8 mouse cellular contexts compared by ENCODE assay signal in the genomic region with DNA sequence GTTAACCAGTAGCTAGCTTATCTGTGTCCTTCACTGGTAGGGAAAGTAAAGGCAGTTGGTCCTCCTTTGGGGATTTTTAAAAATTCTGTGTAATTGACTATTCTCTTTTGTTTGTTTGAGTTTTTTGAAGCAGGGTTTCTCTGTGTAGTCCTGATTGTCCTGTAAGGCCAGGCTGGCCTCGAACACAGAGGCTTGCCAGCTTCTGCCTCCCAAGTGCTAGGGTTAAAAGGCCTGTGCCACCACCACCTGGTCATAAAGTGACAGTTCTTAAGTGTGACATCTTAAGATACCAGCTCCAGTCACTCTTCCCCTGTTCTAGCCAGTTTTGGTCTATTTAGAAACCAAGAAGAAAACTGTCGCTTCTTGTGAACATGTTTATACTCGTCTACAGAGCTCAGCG. TPM values are rescaled to one million over a fixed set of nuclear protein-coding genes. Genes with fewer than 3 reads are reported as not detected.
DNase-seq lines count a peak whose midpoint lies in the region; ATAC-seq and TF ChIP-seq lines count a peak whose summit lies in the region.

No protein-coding gene starts in this region.

- peak overlapping the region; percentile 75 for H3K4me2 ChIP-seq in hindbrain, embryonic 14.5 days (replicated peaks)
- peak overlapping the region; percentile 90 for H3K4me2 ChIP-seq in midbrain, embryonic 13.5 days (replicated peaks)

- no peaks in the 10 kb centered on the region for H3K27me3 ChIP-seq in kidney, adult 2 months (replicated peaks; ENCODE audit: control insufficient read depth, insufficient read depth, low read length)
- H3K27me3 ChIP-seq in hindbrain, embryonic 14.5 days (ENCODE audit: control insufficient read depth, insufficient read depth, low read length), result no peaks in the 10 kb centered on the region
- no peaks in the 10 kb centered on the region for H3K27me3 ChIP-seq in midbrain, embryonic 13.5 days

- peaks cover 17% of the 10 kb centered on the region; the same call in 1 of the 2 replicates for H3K4me1 ChIP-seq in kidney, adult 2 months (ENCODE audit: control insufficient read depth, insufficient read depth, low read length)
- peaks cover 24% of the 10 kb centered on the region for H3K4me1 ChIP-seq in hindbrain, embryonic 14.5 days (replicated peaks; ENCODE audit: control insufficient read depth, insufficient read depth, low read length)
- H3K4me1 ChIP-seq in midbrain, embryonic 13.5 days (replicated peaks), result peaks cover 40% of the 10 kb centered on the region

- H3K27ac ChIP-seq in kidney, adult 2 months (ENCODE audit: insufficient read depth, low read depth, low read length), result peak overlapping the region; percentile 99
- no peak overlapping the region for H3K27ac ChIP-seq in hindbrain, embryonic 14.5 days
- no peak overlapping the region for H3K27ac ChIP-seq in midbrain, embryonic 13.5 days

- H3K4me3 ChIP-seq in kidney, adult 2 months (ENCODE audit: insufficient read depth, low read depth, low read length), result peak overlapping the region; percentile 14; the same call in 1 of the 2 replicates
- H3K4me3 ChIP-seq in hindbrain, embryonic 14.5 days (replicated peaks; ENCODE audit: low read length), result peak overlapping the region; percentile 91
- no peak overlapping the region for H3K4me3 ChIP-seq in midbrain, embryonic 13.5 days (replicated peaks)

- WGBS in kidney, adult 2 months, result 53% methylated on average over 4 of the region's 4 CpGs
- WGBS in hindbrain, embryonic 14.5 days, result 80% methylated on average over 4 of the region's 4 CpGs
- WGBS in midbrain, embryonic 13.5 days, result 82% methylated on average over 4 of the region's 4 CpGs

- no peak for DNase-seq in kidney, adult 2 months
- no peak for DNase-seq in kidney, postnatal 4 days
- DNase-seq in adipocyte (ENCODE audit: low spot score), result peak; percentile 5
- DNase-seq in hindbrain, embryonic 14.5 days (ENCODE audit: low spot score), result no peak
- DNase-seq in gastrocnemius, adult 8-10 months (ENCODE audit: low spot score in 2 of 2), result no peak
- no peak for DNase-seq in cerebellum, adult 9-10 months
- DNase-seq in kidney, adult 18-20 months, result no peak

- ATAC-seq in hindbrain, embryonic 14.5 days (ENCODE audit: low FRiP score), result no peak
- ATAC-seq in midbrain, embryonic 13.5 days, result no peak

- no peaks in the 10 kb centered on the region for H3K9me3 ChIP-seq in hindbrain, embryonic 14.5 days (ENCODE audit: control insufficient read depth, low read length)
- no peaks in the 10 kb centered on the region for H3K9me3 ChIP-seq in midbrain, embryonic 13.5 days

- H3K9ac ChIP-seq in hindbrain, embryonic 14.5 days, result peak overlapping the region; percentile 98; the same call in 1 of the 2 replicates
- peak overlapping the region; percentile 92; the same call in 1 of the 2 replicates for H3K9ac ChIP-seq in midbrain, embryonic 13.5 days (replicated peaks)

- TF ChIP-seq CTCF in kidney, adult 2 months (conservative IDR thresholded peaks at IDR 0.05; ENCODE audit: insufficient read depth, insufficient read length, low read depth, low read length), result no peak

- no peak for TF ChIP-seq POLR2A in kidney, adult 2 months (IDR thresholded peaks at IDR 0.05; ENCODE audit: low read depth, low read length)

- H3K36me3 ChIP-seq in kidney, adult 2 months (ENCODE audit: control insufficient read depth, insufficient read depth, low read length), result no peaks in the 10 kb centered on the region
- H3K36me3 ChIP-seq in hindbrain, embryonic 14.5 days (replicated peaks; ENCODE audit: control insufficient read depth, insufficient read depth), result no peaks in the 10 kb centered on the region
- no peaks in the 10 kb centered on the region for H3K36me3 ChIP-seq in midbrain, embryonic 13.5 days

RNA-seq across cellular contexts. Expression of a gene that starts 2.2 kb away (rescaled TPM):
- 21.4 and 22.3 TPM in 2 replicates for polyA plus RNA-seq in kidney, adult 2 months (2012; rRNA removed)
- polyA plus RNA-seq in hindbrain, embryonic 14.5 days (2014; fragmentation: Nextera tagmentation; extraction: Ambion mirVana), result 12.9 and 13.0 TPM in 2 replicates
- polyA plus RNA-seq in midbrain, embryonic 13.5 days (2015; fragmentation: Nextera tagmentation; extraction: Ambion mirVana), result 7.5 and 9.1 TPM in 2 replicates
- 10 to 100 TPM; 71.6 to 86.2 (median 74.3) TPM for total RNA-seq in gastrocnemius, adult 8-10 months (2022)
